Mouse (Mus musculus) intestine, embryonic 16.5 days (tissue): Measurements from ENCODE around the gene Ddx47. TPM values are rescaled to one million over a fixed set of nuclear protein-coding genes. Genes with fewer than 3 reads are reported as not detected.
A peak's percentile ranks its signal among the peaks of the same experiment; 100 is the strongest.

ENCODE experiments used
- ATAC-seq: fragments of 200-750 bp; cut with Nextera tagmentation; 2 replicates; pipeline ENCODE4 v1.8.0; 2017; ENCODE audit warnings: moderate TSS enrichment, moderate library complexity
- H3K27ac ChIP-seq: fragments of 300-500 bp; sonication (generic); 2 replicates; pipeline ENCODE4 v1.5.1; 2014; ENCODE audit warnings: mild to moderate bottlenecking, low read length
- H3K27me3 ChIP-seq: fragments of 300-500 bp; sonication (generic); replicated peaks from 2 replicates; pipeline ENCODE4 v1.6.1; 2014; ENCODE audit warnings: low read length, control low read depth, mixed read lengths; ENCODE audit not compliant: control insufficient read depth, insufficient read depth
- H3K36me3 ChIP-seq: fragments of 300-500 bp; sonication (generic); 2 replicates; pipeline ENCODE4 v1.6.1; 2014; ENCODE audit warnings: low read length, control low read depth; ENCODE audit not compliant: control insufficient read depth, insufficient read depth
- H3K4me1 ChIP-seq: fragments of 300-500 bp; sonication (generic); 2 replicates; pipeline ENCODE4 v1.6.1; 2014; ENCODE audit warnings: low read length, control low read depth, mixed read lengths; ENCODE audit not compliant: control insufficient read depth, insufficient read depth
- H3K4me2 ChIP-seq: fragments of 300-500 bp; sonication (generic); 2 replicates; pipeline ENCODE4 v1.6.1; 2014; ENCODE audit warnings: low read depth, low read length, control low read depth
- H3K4me3 ChIP-seq: fragments of 300-500 bp; sonication (generic); 2 replicates; pipeline ENCODE4 v1.5.1; 2014; ENCODE audit warnings: mild to moderate bottlenecking, low read length
- H3K9ac ChIP-seq: fragments of 300-500 bp; sonication (generic); 2 replicates; pipeline ENCODE4 v1.6.1; 2014; ENCODE audit warnings: low read depth, low read length
- H3K9me3 ChIP-seq: fragments of 300-500 bp; sonication (generic); 2 replicates; pipeline ENCODE4 v1.6.1; 2016; ENCODE audit warnings: low read length, control low read depth; ENCODE audit not compliant: control insufficient read depth
- WGBS: fragments of 180-500 bp; shearing (Covaris S2); extraction: QIAGEN DNeasy Blood & Tissue Kit; methylation state at CpG from one replicate; pipeline ENCODE4 v1.1.7; 2014; 5-methylcytosine and 5-hydroxymethylcytosine counted together
- polyA plus RNA-seq: library from polyadenylated mRNA; unstranded; fragments of >200 nt; fragmentation: Nextera tagmentation; extraction: Ambion mirVana; gene quantifications from 2 replicates; pipeline ENCODE4 v1.2.1, GENCODE M21; 2015

Gene Ddx47
- polyA plus RNA-seq, 1 experiment from 2014 or later = 95.1 TPM

- Histone ChIP-seq H3K4me2 (no peak overlapping the region), H3K9me3 (no peaks in the 10 kb centered on the region), H3K4me3 (no peak overlapping the region), H3K27ac (no peak overlapping the region), H3K4me1 (no peaks in the 10 kb centered on the region), H3K36me3 (no peaks in the 10 kb centered on the region), H3K27me3 (no peaks in the 10 kb centered on the region), H3K9ac (no peak overlapping the region)
- no peak for ATAC-seq
- 81% methylated on average over 16 of the region's 16 CpGs for WGBS
Observed at GRCm38 (mm10) chr6:135048956-135049355, 37.5 kb downstream of the Ddx47 start.

- no peak overlapping the region for H3K9ac ChIP-seq
- ATAC-seq = 0 out of 2 replicates have a peak, but pooled peaks have one; percentile 40
- H3K36me3 ChIP-seq = no peaks in the 10 kb centered on the region
- H3K4me2 ChIP-seq = no peak overlapping the region
- no peak overlapping the region for H3K4me3 ChIP-seq
- no peak overlapping the region for H3K27ac ChIP-seq
- WGBS = 69% methylated on average over 3 of the region's 3 CpGs
- H3K9me3 ChIP-seq = no peaks in the 10 kb centered on the region
- H3K4me1 ChIP-seq = no peaks in the 10 kb centered on the region
- no peaks in the 10 kb centered on the region for H3K27me3 ChIP-seq
Observed at GRCm38 (mm10) chr6:135053789-135054188, 42.4 kb downstream of the Ddx47 start.

GRCm38 (mm10) chr6:135055882-135056281 is 44.5 kb downstream of the Ddx47 start:
- no peaks in the 10 kb centered on the region for H3K4me1 ChIP-seq
- no peak overlapping the region for H3K4me2 ChIP-seq
- no peak overlapping the region for H3K4me3 ChIP-seq
- no peaks in the 10 kb centered on the region for H3K9me3 ChIP-seq
- no peak overlapping the region for H3K27ac ChIP-seq
- H3K27me3 ChIP-seq = no peaks in the 10 kb centered on the region
- no peak overlapping the region for H3K9ac ChIP-seq
- WGBS = 46% methylated on average over 4 of the region's 4 CpGs
- H3K36me3 ChIP-seq = no peaks in the 10 kb centered on the region
- ATAC-seq = no peak

- 95% methylated on average over 4 of the region's 4 CpGs for WGBS
Observed at GRCm38 (mm10) chr6:135060728-135061127, 49.3 kb downstream of the Ddx47 start.

GRCm38 (mm10) chr6:135064621-135065020 is 53.2 kb downstream of the Ddx47 start:
- Histone ChIP-seq H3K4me2 (no peak overlapping the region), H3K9me3 (no peaks in the 10 kb centered on the region), H3K27me3 (no peaks in the 10 kb centered on the region), H3K9ac (no peak overlapping the region; the same call in 1 of the 2 replicates), H3K36me3 (no peaks in the 10 kb centered on the region), H3K4me1 (peaks cover 12% of the 10 kb centered on the region), H3K27ac (peak overlapping the region; percentile 47; the same call in 1 of the 2 replicates), H3K4me3 (no peak overlapping the region)
- WGBS = 82% methylated on average over 12 of the region's 12 CpGs
- ATAC-seq = no peak

More at GRCm38 (mm10) chr6:135060728-135061127, 49.3 kb downstream of the Ddx47 start:
- ATAC-seq = no peak
- H3K27me3 ChIP-seq = no peaks in the 10 kb centered on the region
- H3K9me3 ChIP-seq = no peaks in the 10 kb centered on the region
- H3K27ac ChIP-seq = no peak overlapping the region
- H3K36me3 ChIP-seq = no peaks in the 10 kb centered on the region
- H3K4me2 ChIP-seq = no peak overlapping the region
- peaks cover 10% of the 10 kb centered on the region for H3K4me1 ChIP-seq
- H3K9ac ChIP-seq = no peak overlapping the region
- no peak overlapping the region for H3K4me3 ChIP-seq

- peak within 1 kb of the TSS; percentile 89 for H3K4me2 ChIP-seq
- WGBS = under 1% methylated on average over 44 of the region's 44 CpGs
- H3K4me1 ChIP-seq = peaks cover 12% of the 10 kb centered on the region
- H3K36me3 ChIP-seq = no peaks in the 10 kb centered on the region
- H3K9ac ChIP-seq = peak within 1 kb of the TSS; percentile 72
- ATAC-seq = peak; percentile 93
- no peaks in the 10 kb centered on the region for H3K27me3 ChIP-seq
- H3K27ac ChIP-seq = peak within 1 kb of the TSS; percentile 47; the same call in 1 of the 2 replicates
- peak within 1 kb of the TSS; percentile 61 for H3K4me3 ChIP-seq
- H3K9me3 ChIP-seq = no peaks in the 10 kb centered on the region
Observed at GRCm38 (mm10) chr6:135065236-135065957, 54.0 kb downstream of the Ddx47 start, which contains the start of gene Gprc5a. Gprc5a (plus strand) TSS chr6:135065651.

- no peak for ATAC-seq
- Histone ChIP-seq H3K4me1 (peaks cover 12% of the 10 kb centered on the region), H3K9me3 (no peaks in the 10 kb centered on the region), H3K27ac (no peak overlapping the region), H3K4me2 (0 out of 2 replicates have a peak overlapping the region, but pooled peaks have one; percentile 89), H3K4me3 (no peak overlapping the region), H3K36me3 (no peaks in the 10 kb centered on the region), H3K27me3 (no peaks in the 10 kb centered on the region), H3K9ac (no peak overlapping the region)
- 34% methylated on average over 6 of the region's 6 CpGs for WGBS
Observed at GRCm38 (mm10) chr6:135066795-135067445, 55.5 kb downstream of the Ddx47 start.

GRCm38 (mm10) chr6:135068221-135068620 is 56.8 kb downstream of the Ddx47 start:
- H3K27ac ChIP-seq = no peak overlapping the region
- no peak for ATAC-seq
- no peak overlapping the region for H3K4me2 ChIP-seq
- no peak overlapping the region for H3K9ac ChIP-seq
- no peaks in the 10 kb centered on the region for H3K9me3 ChIP-seq
- H3K4me1 ChIP-seq = peaks cover 12% of the 10 kb centered on the region
- WGBS = 80% methylated on average over 5 of the region's 5 CpGs
- H3K36me3 ChIP-seq = no peaks in the 10 kb centered on the region
- no peaks in the 10 kb centered on the region for H3K27me3 ChIP-seq
- H3K4me3 ChIP-seq = no peak overlapping the region

- Histone ChIP-seq H3K9ac (no peak overlapping the region), H3K27ac (no peak overlapping the region), H3K36me3 (no peaks in the 10 kb centered on the region), H3K4me1 (peaks cover 11% of the 10 kb centered on the region), H3K27me3 (no peaks in the 10 kb centered on the region), H3K4me3 (no peak overlapping the region), H3K4me2 (no peak overlapping the region), H3K9me3 (no peaks in the 10 kb centered on the region)
- no peak for ATAC-seq
- WGBS = 65% methylated on average over 6 of the region's 6 CpGs
Observed at GRCm38 (mm10) chr6:135069856-135070255, 58.4 kb downstream of the Ddx47 start.
